Mouse (Mus musculus) spleen, postnatal 4 days (tissue): ENCODE results near the gene Smoc2.

ENCODE experiments used
- DNase-seq, 2 experiments: peaks; one replicate each; pipeline ENCODE4 v3.0.0; 2022; ENCODE audit warnings: low spot score in 2 of 2

Gene Smoc2

GRCm38 (mm10) chr17:14414511-14414910 is 135.2 kb downstream of the Smoc2 start:
- DNase-seq: no peak

- DNase-seq: no peak
These were observed 141.2 kb downstream of the Smoc2 start for GRCm38 (mm10) chr17:14420460-14421046.

DNA sequence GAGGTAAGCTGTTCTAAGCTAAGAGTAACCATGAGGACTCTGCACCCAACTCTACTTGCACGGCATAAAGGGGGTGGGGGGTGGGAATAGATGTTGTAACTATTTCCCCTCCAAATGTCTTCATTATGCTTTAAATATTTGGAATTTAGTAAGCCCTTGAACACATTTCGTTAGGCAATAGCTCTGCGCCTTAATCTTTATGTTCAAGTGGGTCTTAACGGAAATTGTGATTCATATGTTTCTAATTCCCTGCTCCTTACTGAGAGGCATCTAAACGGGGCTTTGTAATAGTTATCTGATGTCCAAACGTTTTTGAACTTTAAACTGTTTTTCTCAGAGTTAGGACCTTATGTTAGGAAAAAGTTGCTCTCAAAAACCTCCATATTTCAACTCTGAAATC is 147.2 kb downstream of the Smoc2 start:
- no peak for DNase-seq

DNA sequence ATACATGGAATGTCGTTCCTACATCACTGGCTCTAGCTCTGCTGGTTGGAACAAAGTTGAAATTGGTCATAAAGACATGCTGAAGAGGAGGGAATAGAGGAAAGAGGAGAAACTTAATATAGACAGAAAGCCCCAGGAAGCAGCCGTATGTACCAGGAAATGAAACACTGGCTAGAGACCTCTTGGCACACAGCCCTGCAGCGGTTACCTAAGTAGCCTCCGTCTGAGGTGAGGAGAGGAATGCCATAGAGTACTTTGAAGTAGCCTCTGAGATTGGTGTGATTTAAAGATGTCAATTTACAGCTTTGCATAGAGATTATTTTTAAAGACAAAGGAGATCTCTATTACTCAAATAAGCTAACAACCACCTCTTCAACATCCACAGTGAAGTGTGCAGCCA is 155.4 kb downstream of the Smoc2 start:
- no peak for DNase-seq

DNA sequence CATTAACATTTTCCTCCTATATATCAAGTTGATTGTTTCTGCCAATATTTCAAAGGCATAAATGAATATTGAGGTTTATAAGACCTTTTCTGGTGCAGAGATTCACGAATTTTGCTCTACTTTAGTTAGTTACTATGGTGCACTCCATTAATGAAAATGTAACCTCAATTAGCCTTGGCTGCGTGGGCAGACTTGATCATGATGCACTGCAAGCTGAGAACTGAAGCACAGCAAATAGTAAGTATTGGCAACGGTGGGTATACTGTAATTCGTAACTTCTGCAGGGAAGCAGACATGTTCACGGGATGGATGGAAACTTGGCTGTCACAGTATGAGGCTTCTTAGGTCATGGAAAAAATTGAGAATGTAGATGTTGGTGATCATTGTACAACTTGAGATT is 166.3 kb downstream of the Smoc2 start:
- no peak for DNase-seq

GRCm38 (mm10) chr17:14447275-14447674 is 168.0 kb downstream of the Smoc2 start:
- DNase-seq: no peak
